Mouse (Mus musculus): ENCODE data around the gene Tpmt. TPM values are rescaled to one million over a fixed set of nuclear protein-coding genes. Genes with fewer than 3 reads are reported as not detected.

Tpmt gene
- total RNA-seq, 2 experiments from 2014 or later, result 10.5 to 12.4 TPM

DNA sequence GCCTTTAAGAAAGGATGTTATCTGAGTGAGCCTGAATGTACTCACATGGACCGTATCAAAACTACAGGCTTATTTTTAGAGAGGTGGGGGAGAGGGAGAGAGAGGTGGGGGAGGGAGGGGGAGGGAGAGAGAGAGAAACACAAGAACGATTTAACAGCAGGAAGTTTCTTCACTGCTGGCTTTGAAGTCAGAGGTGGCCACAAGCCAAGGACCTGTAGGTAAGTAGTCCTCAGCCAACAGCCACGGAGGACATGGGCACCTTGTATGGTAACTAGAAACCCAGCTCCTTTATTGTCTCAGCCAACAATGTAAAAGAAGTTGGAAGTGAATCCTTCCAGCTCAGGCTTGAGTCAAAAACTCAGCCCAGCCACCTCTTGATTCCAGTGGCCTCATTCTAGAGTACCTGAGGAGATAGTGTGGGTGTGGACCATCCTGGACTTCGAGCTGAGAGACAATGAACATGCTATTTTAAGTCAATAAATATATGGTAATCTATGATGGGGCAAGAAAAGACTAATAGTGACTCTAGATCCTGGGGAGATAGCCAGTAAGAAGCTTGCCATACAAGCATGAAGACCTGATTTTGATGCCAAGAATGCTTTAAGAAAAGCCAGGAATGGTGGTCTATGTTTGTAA, 54.0 kb downstream of the Tpmt start:
- no peak overlapping the region for H3K27ac ChIP-seq
- DNase-seq (ENCODE audit: low spot score in 2 of 2), result no peak
- H3K4me3 ChIP-seq, result no peak overlapping the region
- TF ChIP-seq CTCF (conservative IDR thresholded peaks at IDR 0.05), result no peak

DNA sequence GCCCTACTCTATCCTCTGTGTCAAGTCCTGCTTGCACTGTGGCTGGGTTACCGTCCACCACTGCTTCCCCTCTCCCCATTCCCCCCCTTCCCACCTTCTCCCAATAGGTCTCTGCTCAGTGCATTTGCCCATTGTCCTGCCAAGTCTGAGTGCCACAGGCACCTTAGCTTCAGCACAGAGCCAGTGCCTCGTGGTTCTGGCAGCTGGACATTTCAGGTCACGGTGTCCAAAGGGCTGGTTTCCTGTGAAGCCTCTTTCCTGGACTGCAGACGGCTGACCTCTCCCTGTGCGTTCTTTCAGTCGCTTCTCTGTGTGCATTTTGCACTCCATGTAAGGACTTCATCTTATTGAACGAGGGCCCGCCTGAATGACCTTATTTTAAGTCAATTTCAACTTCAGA, 56.6 kb downstream of the Tpmt start:
- no peak overlapping the region for H3K27ac ChIP-seq
- TF ChIP-seq CTCF (conservative IDR thresholded peaks at IDR 0.05), result no peak
- no peak overlapping the region for H3K4me3 ChIP-seq
- DNase-seq (ENCODE audit: low spot score in 2 of 2), result no peak

DNA sequence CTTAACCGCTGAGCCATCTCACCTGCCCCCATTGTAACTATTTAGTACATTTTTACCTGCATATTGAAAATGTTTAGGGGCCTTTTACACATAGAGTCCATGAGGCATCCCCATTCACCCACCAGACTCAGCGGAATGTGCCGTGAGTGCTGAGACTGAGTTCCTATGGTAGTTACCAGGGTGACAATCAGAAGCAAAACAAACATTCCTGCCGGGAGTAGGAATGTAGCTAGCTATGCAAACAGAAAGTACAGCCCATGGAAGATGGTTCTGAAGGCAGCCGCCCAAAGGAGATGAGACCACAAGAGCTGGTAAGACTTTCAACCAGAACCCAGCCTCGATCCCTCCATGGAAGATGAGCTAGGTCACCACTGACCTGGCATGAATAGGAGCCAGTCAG, 58.3 kb downstream of the Tpmt start:
- DNase-seq (ENCODE audit: low spot score in 2 of 2), result no peak
- H3K27ac ChIP-seq, result no peak overlapping the region
- TF ChIP-seq CTCF (conservative IDR thresholded peaks at IDR 0.05), result no peak

DNA sequence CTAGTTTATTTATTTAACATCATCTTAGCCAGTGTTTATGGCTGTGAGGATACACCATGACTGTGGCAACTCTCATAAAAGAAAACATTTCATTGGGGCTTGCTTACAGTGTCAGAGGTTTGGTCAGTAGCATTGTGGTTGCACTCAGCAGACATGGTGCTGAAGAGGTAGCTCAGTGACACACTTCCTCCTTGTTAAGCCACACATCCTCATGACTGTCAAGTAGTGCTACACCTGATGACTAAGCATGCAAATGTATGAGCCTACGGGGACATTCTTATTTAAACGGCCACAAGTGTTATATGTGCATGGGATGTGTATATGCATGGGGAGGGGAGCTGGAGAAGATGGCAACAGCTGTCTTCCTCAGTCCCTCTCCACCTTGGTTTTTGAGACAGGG, 60.7 kb downstream of the Tpmt start:
- Histone ChIP-seq H3K4me3 (no peak overlapping the region), H3K27ac (no peak overlapping the region)
- TF ChIP-seq CTCF (conservative IDR thresholded peaks at IDR 0.05), result no peak
- no peak for DNase-seq (ENCODE audit: low spot score in 2 of 2)

More for the DNA sequence above, 58.3 kb downstream of the Tpmt start:
- no peak overlapping the region for H3K4me3 ChIP-seq

DNA sequence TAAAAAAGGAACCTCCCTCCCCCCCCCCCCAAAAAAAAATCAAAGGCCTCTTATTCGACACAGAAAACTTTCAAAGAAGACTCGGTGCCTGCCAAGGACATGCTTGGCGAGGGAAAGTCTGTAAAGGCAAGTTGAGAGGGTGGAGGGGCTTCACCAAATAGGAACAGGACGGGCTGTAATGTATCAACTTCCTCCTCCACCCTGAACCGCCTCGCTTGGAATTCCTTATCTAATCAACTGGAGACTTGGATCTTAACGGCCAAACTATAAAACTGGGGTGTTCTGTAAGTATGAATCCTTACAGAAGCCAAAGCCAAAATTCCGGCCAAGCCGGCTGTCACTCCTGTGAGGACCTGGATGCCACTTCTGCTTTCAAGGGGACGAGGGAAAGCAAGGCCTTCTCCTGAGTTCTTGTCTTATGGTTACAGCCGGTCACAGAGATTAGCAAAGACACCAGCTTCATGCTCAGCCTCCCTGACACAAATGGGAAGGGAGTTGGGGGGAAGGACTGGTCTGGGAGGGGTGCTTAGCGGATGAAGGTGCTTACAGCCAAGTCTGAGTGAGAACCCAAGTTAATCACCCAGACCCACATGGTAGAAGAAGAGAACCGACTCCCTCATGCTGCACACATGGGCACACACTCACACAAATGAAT, 64.6 kb downstream of the Tpmt start:
- no peak for DNase-seq (ENCODE audit: low spot score in 2 of 2)
- no peak overlapping the region for H3K4me3 ChIP-seq
- no peak for TF ChIP-seq CTCF (conservative IDR thresholded peaks at IDR 0.05)
- H3K27ac ChIP-seq, result peak overlapping the region; percentile 68

DNA sequence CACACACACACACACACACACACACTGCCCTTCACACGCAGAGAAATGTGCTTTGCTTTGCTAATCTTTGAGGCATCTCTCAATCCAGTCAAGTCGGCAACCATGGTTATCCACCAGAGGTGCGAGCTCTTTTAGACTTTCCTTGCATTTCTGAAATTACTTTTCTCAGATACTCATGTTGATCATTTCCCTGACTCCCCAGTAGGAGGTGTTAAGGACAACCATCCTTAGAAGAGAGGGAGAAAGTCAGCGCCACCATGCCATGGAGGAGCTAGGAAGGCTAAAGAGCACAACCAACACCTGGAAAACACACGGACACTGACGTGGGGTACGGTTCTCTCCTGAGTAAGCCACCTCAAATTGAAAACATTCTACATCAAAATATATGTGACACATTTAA, 68.0 kb downstream of the Tpmt start:
- TF ChIP-seq CTCF (conservative IDR thresholded peaks at IDR 0.05), result peak; percentile 56
- no peak for DNase-seq (ENCODE audit: low spot score in 2 of 2)
- no peak overlapping the region for H3K27ac ChIP-seq
- H3K4me3 ChIP-seq, result no peak overlapping the region

DNA sequence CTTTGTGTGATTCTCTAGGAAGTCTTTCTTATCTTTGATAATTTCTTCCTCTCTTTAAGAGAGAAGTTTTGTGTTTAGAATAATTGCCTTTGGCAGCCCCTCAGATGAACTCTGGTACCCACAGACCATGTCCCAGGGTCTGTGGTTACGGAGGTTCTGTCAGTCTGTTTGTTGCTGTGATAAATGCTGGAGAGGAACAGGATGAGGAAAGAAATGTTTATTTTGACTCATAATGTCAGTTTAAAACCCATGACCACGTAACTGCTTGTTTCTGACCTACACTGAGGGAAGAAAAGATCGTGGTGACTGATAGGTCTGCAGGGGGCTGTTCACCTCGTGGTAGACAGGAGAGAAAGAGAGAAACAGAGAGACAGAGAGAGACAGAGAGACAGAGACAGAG, 68.6 kb downstream of the Tpmt start:
- no peak for TF ChIP-seq CTCF (conservative IDR thresholded peaks at IDR 0.05)
- no peak overlapping the region for H3K27ac ChIP-seq
- no peak for DNase-seq (ENCODE audit: low spot score in 2 of 2)
- H3K4me3 ChIP-seq, result no peak overlapping the region

DNA sequence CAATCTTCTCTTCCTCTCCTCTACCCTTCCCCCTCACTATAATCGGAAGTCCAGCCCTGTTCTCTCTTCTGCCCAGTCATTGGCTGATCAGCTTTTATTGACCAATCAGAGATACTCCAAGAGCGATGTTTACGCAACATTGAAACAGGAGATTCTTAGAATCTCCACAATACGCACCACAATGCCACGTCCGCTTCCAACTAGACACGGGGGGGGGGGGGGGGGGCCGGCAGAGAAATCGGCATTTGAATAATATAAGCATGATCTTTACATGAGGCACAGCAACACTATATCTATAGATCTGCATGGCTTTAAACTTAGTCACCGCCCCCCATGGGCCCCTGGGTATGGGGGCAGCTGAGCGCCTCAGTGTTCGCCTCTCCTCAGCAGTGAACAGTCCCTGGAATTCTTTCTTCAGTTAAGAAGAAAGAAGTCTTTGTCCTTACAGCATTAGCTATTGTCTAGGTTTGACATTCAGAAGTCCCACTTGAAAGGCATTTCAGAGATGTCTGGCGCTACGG, 69.4 kb downstream of the Tpmt start:
- DNase-seq (ENCODE audit: low spot score in 2 of 2), result no peak
- H3K27ac ChIP-seq, result peak overlapping the region; percentile 69
- H3K4me3 ChIP-seq, result peak overlapping the region; percentile 45
- TF ChIP-seq CTCF (conservative IDR thresholded peaks at IDR 0.05), result no peak

Other genes with a start within 250 kb of the Tpmt start
- 10 to 100 TPM; 20.9 to 21.7 TPM for gene Kif13a, start 114.9 kb downstream of the Tpmt start, total RNA-seq (2021)
- 10 to 100 TPM; 16.5 to 18.9 TPM for gene Nhlrc1, start 29.9 kb downstream of the Tpmt start, total RNA-seq (2021)
- 1 to 10 TPM; 7.5 to 9.8 TPM for gene Kdm1b, start 1.2 kb downstream of the Tpmt start, total RNA-seq (2021)
- 10 to 100 TPM; 48.3 to 50.0 TPM for gene Dek, start 61.5 kb upstream of the Tpmt start, total RNA-seq (2021)
- 10 to 100 TPM; 11.4 to 11.6 TPM for gene Rnf144b, start 77.9 kb upstream of the Tpmt start, total RNA-seq (2021)

Data from layer of hippocampus, adult 2 months (tissue).